Mouse (Mus musculus) C2C12 (cell line): ENCODE results near the gene Fam167b.

Experiments
- CTCF ChIP-seq: IDR thresholded peaks from one replicate; pipeline ENCODE4 v1.5.1; 2011; ENCODE audit not compliant: control insufficient read depth, insufficient read depth, insufficient read length
- MAX ChIP-seq: IDR thresholded peaks from one replicate; pipeline ENCODE4 v1.6.1; 2011; ENCODE audit warnings: mild to moderate bottlenecking, control low read depth
- MYOD1 ChIP-seq: IDR thresholded peaks from one replicate; pipeline ENCODE4 v1.6.1; 2011; ENCODE audit warnings: low read depth; ENCODE audit not compliant: control insufficient read depth, insufficient read length
- MYOG ChIP-seq: IDR thresholded peaks from one replicate; pipeline ENCODE4 v1.6.1; 2011; ENCODE audit not compliant: control insufficient read depth, insufficient read length; ENCODE audit errors: extremely low read depth

- TF ChIP-seq MYOG, result no peak
- no peak for TF ChIP-seq CTCF
- TF ChIP-seq MAX, result no peak
- TF ChIP-seq MYOD1, result no peak
Observed at GRCm38 (mm10) chr4:129623681-129624091, 45.3 kb upstream of the Fam167b start, which contains the start of gene Ccdc28b.
